Mouse (Mus musculus) adrenal gland, postnatal 10 days (tissue): ENCODE results near the gene 1500009C09Rik. TPM values are rescaled to one million over a fixed set of nuclear protein-coding genes. Genes with fewer than 3 reads are reported as not detected.
"Not testable (repeated sequence)": the region's sequence is repeated elsewhere in the genome, so short reads cannot be mapped to it uniquely, and the experiment has no call there.

Experiments used
- DNase-seq: peaks from one replicate; pipeline ENCODE4 v3.0.0; 2021; ENCODE audit warnings: mixed read lengths
- total RNA-seq, 2 experiments: library from RNA; stranded (reverse); gene quantifications; 2 replicates each; pipeline ENCODE4 v1.2.3; 2021

The 1500009C09Rik gene
- total RNA-seq, 2 experiments from 2014 or later, result 0.27 to 1.00 TPM

- DNase-seq, result no peak
Observed at GRCm38 (mm10) chr15:82218778-82219666, 33.2 kb upstream of the 1500009C09Rik start.

DNA sequence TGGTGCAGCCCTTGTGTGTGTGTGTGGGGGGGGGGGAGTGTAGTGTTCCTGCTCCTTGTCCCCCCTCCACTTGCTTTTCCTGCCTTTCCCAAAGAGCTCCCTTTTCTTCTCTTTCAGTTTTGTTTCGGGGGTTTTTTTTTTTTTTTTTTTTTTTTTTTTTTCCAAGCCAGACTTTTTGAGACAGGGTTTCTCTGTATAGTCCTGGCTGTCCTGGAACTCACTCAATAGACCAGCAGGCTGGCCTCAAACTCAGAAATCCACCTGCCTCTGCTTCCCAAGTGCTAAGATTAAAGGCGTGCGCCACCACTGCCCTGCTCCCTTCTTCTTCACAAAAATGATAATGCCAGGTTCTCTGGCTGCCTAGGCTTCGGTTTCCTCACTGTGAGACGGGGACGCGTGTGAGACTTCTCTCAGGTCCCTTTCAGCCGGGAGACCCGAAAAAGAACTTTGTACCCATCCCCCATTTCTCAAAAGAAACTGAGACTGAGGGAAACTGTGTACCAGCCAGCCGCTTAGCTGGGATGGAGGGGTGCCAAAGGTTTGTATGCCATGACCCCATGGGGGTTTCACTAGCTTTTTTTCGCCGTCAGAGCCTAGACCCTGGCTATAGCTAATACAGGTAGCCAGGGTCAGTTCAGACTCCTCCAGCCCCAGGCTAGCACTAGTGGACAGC, 32.1 kb upstream of the 1500009C09Rik start:
- DNase-seq, result no peak

DNA sequence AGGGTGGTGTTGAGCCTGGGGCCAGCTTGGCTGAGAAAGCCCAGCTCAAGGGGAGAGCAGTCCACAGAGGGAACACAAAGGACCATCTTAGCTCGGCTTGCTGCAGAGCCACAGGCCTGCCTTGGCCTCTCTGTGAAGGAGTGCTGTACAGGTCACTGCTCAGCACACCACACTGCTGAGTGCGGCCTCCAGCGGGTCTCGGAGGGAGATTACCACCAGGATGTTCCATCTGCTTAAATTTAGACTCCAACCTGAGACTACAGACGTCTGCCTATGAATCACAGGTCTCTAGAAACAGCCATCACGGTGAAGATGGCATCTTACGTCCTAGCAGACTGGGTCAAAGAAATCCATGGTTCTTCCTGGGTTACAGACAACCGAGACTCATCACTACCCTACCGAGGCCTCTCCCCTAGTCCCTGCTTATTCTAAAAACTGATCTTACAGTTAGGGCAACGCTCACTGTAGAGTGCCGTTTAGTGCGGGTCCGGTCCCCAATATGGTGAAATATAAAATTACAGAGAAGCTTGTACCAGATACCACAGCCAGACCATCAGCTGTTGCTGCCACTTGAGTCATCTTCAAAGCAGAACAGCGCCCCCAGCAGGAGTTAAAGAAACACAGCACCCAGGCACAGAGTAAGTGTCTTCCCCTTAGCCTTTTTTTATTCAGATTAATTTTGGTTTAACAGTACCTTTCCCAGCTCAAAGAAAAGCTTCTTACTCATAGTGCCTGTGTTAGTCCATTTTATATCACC, 30.9 kb upstream of the 1500009C09Rik start:
- no peak for DNase-seq

GRCm38 (mm10) chr15:82223251-82223650, 28.9 kb upstream of the 1500009C09Rik start:
- DNase-seq, result no peak

DNA sequence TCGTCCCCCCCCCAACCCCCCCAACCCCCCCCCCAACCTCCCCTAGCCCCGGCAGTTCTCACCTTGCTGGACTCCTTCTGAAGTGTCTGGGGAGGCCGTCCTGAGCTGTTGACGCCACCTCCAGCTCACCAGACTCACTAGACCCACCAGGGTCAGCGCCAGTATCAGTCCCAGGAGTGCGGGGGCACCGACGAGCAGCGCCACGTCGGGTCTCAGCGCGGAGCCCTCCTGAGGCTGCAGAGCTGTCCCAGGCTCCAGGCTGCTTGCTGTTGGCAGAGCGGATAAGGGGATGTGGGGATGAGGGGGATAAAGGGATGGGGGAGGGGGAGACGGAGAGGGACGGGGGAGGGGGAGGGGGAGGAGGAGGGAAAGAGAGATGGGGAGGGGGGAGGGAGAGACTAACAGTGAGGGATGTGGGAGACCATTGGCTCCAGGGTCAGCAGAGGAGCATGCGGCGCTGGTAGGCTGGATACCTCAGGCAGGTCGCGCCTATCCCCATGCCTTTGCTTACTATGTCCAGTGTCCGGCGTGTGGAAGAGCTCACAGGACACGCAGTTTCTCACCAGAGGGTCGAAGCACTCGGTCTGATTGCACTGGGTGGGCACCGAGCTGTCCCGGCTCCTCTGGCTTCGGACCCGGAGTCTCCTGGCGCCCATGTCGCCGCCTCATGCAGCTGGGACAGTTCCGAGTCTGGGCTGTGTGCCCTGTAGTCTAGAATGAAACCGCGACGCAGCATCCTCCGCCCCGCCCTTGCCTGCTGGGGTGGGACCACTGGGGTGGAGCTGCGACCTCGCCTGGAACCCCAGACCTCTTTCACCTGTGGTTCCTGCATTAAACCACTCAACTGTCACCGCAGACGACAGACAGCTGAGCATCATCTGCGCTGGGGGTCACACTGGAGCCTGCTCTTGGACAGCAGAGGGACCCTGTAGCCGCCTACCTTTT, 28.3 kb upstream of the 1500009C09Rik start, which contains the start of gene Tnfrsf13c:
Gene Tnfrsf13c (minus strand): TSS at position 713 of the 945 bp plus-strand sequence.
- DNase-seq, result peak; percentile 33

GRCm38 (mm10) chr15:82224602-82225215, 27.5 kb upstream of the 1500009C09Rik start:
- DNase-seq, result no peak

GRCm38 (mm10) chr15:82225769-82226168, 26.4 kb upstream of the 1500009C09Rik start:
- no peak for DNase-seq

DNA sequence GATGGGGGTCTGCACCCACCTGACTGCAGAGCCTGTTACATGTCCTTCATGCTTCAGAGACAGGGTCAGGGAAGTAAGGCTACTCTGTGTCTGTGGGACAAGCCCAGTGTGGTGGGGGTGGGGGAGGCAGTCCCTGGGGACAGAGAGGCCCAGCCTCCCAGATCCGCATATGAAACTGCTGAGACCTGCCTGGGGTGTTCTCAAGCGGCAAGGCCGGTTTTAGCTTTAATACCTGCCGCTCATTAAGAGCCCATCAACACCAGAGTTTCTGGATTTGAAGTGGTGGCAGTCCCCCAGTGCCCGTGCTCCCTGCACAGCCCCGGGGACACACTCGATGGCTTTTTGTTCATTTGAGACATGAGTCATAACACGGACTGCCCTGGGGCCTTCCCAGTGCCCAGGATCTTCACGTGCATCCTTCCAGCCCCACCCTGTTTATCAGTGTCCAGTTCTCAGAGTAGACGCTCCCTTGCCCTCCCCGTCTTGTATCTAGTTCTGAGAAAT, 22.6 kb upstream of the 1500009C09Rik start:
- DNase-seq, result no peak

DNA sequence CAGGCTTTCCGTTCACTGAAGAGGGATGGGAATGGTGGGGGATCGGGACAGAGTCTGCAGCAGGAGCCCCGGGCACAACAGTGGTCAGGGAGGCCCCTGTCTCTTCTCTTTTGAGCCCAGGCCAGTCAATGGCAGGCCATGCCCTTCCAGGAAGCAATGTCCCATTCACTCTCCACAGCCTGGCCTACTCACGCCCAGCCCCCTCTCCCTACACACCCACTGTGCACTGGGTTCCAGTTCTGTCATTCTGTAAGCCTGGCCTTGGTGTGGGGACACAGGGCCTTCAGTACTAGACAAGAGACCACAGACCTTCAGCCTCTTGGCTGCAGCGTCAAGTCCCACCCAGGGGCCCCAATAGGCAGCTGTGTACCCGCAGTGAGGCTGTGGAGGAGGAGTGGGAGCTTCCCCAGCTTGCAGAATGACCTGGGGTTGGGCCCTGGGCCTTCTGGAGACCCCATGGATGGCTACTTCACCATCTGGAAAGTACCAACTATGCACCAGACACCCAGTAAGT, 22.0 kb upstream of the 1500009C09Rik start:
- no peak for DNase-seq

- DNase-seq, result no peak
Observed at GRCm38 (mm10) chr15:82231100-82231499, 21.1 kb upstream of the 1500009C09Rik start.

- peak; percentile 40 for DNase-seq
Observed at GRCm38 (mm10) chr15:82231591-82232378, 20.4 kb upstream of the 1500009C09Rik start.

DNA sequence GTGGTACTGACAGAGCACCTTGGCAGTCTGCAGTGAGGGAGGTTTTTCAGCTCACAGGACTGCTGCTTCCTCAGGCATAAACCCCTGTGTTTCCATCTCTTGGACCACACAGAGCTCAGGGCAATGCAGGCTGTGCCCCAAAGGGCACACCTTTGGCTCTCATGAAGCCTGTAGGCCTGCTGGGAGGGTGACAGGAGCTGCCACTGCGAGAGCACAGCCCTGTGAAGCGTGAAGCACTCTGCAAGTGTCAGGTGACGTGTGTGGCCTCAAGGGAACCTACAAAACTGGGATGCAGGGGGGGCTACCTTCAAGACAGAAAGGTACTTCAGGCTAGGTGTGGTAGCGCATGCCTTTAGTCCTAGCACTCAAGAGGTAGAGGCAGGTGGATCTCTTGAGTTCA, 19.5 kb upstream of the 1500009C09Rik start:
- DNase-seq, result no peak

DNA sequence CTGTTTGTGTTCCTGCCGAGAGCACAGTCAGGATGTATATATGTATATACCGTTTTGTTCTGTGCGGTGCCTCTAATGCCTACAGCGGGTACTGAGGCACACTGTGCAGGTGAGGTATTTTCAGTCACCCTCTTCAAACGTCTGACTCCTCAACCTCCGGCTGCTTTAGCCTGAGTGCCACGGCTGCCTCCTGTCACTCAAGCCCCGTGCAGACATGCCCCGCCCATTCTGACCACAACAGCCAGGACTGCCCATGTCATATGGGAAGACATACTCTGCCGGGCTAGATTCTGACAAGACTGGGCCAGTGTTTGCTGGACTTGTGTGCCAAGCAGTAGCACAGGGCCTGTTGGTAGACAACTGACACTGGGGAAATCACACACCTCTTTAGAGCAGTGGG, 16.5 kb upstream of the 1500009C09Rik start:
- no peak for DNase-seq

- DNase-seq, result peak; percentile 86
Observed at GRCm38 (mm10) chr15:82236565-82236964, 15.6 kb upstream of the 1500009C09Rik start.

DNA sequence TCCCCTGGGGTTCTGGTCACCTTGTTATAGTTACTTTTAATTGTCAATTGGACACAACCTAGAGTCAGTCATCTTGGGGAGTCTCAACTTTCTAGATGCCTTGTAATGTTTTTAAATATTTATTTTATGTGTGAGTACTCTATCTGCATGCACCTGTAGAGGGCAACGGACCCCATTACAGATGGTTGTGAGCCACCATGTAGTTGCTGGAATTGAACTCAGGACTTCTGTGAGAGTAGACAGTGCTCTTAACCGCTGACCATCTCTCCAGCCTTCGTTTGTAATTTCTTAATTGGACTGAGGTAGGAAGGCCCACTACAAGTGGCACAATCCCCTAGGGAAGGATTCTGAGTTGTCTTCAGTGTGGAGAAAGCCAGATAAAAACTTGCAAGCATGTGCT, 8.9 kb upstream of the 1500009C09Rik start:
- no peak for DNase-seq

- DNase-seq, result no peak
Observed at GRCm38 (mm10) chr15:82243742-82244114, 8.5 kb upstream of the 1500009C09Rik start.

GRCm38 (mm10) chr15:82244115-82244804, 7.9 kb upstream of the 1500009C09Rik start, which contains the start of gene Cenpm:
Cenpm (minus strand) TSS chr15:82244748.
- peak; percentile 95 for DNase-seq

DNA sequence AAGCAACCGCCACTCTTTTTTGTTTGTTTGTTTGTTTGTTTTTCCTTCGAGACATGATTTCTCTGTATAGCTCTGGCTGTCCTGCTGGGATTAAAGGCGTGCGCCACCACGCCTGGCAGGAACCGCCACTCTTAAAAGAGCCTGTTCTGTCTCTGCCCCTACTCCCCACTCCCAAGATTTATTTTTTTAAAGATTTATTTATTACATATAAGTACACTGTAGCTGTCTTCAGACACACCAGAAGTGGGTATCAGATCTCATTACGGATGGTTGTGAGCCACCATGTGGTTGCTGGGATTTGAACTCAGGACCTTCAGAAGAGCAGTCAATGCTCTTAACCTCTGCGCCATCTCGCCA, 7.4 kb upstream of the 1500009C09Rik start:
- DNase-seq, result not testable (repeated sequence)
